Mouse (Mus musculus) embryonic facial prominence, embryonic 11.5 days (tissue): Measurements from ENCODE around the gene Map4k2. TPM values are rescaled to one million over a fixed set of nuclear protein-coding genes. Genes with fewer than 3 reads are reported as not detected.
"Not testable (repeated sequence)": the region's sequence is repeated elsewhere in the genome, so short reads cannot be mapped to it uniquely, and the experiment has no call there.

Experiments
- ATAC-seq: fragments of 200-750 bp; cut with Nextera tagmentation; replicated peaks from 2 replicates; pipeline ENCODE4 v1.8.0; 2017; ENCODE audit warnings: low read depth; ENCODE audit not compliant: insufficient number of reproducible peaks, low FRiP score, low TSS enrichment
- DNase-seq: peaks from one replicate; pipeline ENCODE4 v3.0.0-alpha.2; 2015; ENCODE audit warnings: low spot score
- H3K27ac ChIP-seq: fragments of 300-500 bp; sonication (generic); replicated peaks from 2 replicates; pipeline ENCODE4 v1.5.1; 2014; ENCODE audit warnings: mild to moderate bottlenecking, low read depth, low read length, control low read depth
- H3K27me3 ChIP-seq: fragments of 300-500 bp; sonication (generic); 2 replicates; pipeline ENCODE4 v1.6.1; 2014; ENCODE audit warnings: mild to moderate bottlenecking, low read length, moderate library complexity, mixed read lengths; ENCODE audit not compliant: control insufficient read depth, insufficient read depth
- H3K36me3 ChIP-seq: fragments of 300-500 bp; sonication (generic); replicated peaks from 2 replicates; pipeline ENCODE4 v1.6.1; 2014; ENCODE audit warnings: low read depth, mild to moderate bottlenecking, low read length, moderate library complexity, mixed read lengths; ENCODE audit not compliant: control insufficient read depth, insufficient read depth
- H3K4me1 ChIP-seq: fragments of 300-500 bp; sonication (generic); 2 replicates; pipeline ENCODE4 v1.6.1; 2014; ENCODE audit warnings: low read length, mixed read lengths; ENCODE audit not compliant: control insufficient read depth, insufficient read depth
- H3K4me2 ChIP-seq: fragments of 300-500 bp; sonication (generic); 2 replicates; pipeline ENCODE4 v1.6.1; 2014; ENCODE audit warnings: low read depth, mild to moderate bottlenecking, control low read depth, low read length, moderate library complexity
- H3K4me3 ChIP-seq: fragments of 300-500 bp; sonication (generic); 2 replicates; pipeline ENCODE4 v1.5.1; 2014; ENCODE audit warnings: low read depth, low read length, control low read depth
- H3K9ac ChIP-seq: fragments of 300-500 bp; sonication (generic); replicated peaks from 2 replicates; pipeline ENCODE4 v1.6.1; 2014; ENCODE audit warnings: mild to moderate bottlenecking, control low read depth, low read length
- H3K9me3 ChIP-seq: fragments of 300-500 bp; sonication (generic); replicated peaks from 2 replicates; pipeline ENCODE4 v1.6.1; 2016; ENCODE audit warnings: mild to moderate bottlenecking, low read length, inconsistent platforms, mixed read lengths; ENCODE audit not compliant: control insufficient read depth
- WGBS: fragments of 180-500 bp; shearing (Covaris S2); extraction: QIAGEN DNeasy Blood & Tissue Kit; methylation state at CpG from one replicate; pipeline ENCODE4 v1.1.7; 2014; 5-methylcytosine and 5-hydroxymethylcytosine counted together
- polyA plus RNA-seq: library from polyadenylated mRNA; unstranded; fragments of >200 nt; fragmentation: Nextera tagmentation; extraction: Ambion mirVana; gene quantifications from 2 replicates; pipeline ENCODE4 v1.2.1, GENCODE M21; 2014

Gene Map4k2
- polyA plus RNA-seq, 1 experiment from 2014 or later = 5.6 TPM

- no peaks in the 10 kb centered on the region for H3K9me3 ChIP-seq
- no peak overlapping the region for H3K9ac ChIP-seq
- H3K36me3 ChIP-seq = no peaks in the 10 kb centered on the region
- 80% methylated on average over 9 of the region's 9 CpGs for WGBS
- no peaks in the 10 kb centered on the region; the same call in 1 of the 2 replicates for H3K4me1 ChIP-seq
- H3K4me2 ChIP-seq = no peak overlapping the region
- no peak overlapping the region for H3K27ac ChIP-seq
- H3K27me3 ChIP-seq = no peaks in the 10 kb centered on the region
- DNase-seq (no peak), ATAC-seq (no peak)
- no peak overlapping the region for H3K4me3 ChIP-seq
Observed at GRCm38 (mm10) chr19:6307733-6308531, 33.0 kb upstream of the Map4k2 start.

- no peak for DNase-seq
- Histone ChIP-seq H3K36me3 (no peaks in the 10 kb centered on the region), H3K27me3 (no peaks in the 10 kb centered on the region), H3K4me3 (no peak overlapping the region), H3K9ac (no peak overlapping the region), H3K4me1 (no peaks in the 10 kb centered on the region; the same call in 1 of the 2 replicates), H3K9me3 (no peaks in the 10 kb centered on the region), H3K4me2 (no peak overlapping the region), H3K27ac (no peak overlapping the region)
- ATAC-seq = no peak
- 80% methylated on average over 5 of the region's 5 CpGs for WGBS
Observed at GRCm38 (mm10) chr19:6310181-6310580, 30.8 kb upstream of the Map4k2 start.

DNA sequence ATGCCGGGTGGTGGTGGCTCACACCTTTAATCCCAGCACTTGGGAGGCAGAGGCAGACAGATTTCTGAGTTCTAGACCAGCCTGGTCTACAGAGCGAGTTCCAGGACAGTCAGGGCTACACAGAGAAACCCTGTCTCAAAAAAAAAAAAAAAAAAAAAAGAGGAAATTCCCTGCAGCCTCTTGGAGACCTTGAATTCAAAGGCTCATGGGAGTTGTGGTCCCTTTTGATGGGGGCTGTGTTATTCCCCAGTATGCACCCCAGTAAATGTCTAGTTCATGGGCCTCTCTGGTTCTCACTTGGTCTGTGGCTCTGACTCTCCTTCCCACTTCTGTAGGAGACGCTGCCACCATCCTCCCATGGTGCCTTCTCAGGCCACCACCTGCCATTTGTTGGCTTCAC, 29.2 kb upstream of the Map4k2 start:
- ATAC-seq, DNase-seq, H3K27ac ChIP-seq, H3K4me1 ChIP-seq, H3K4me2 ChIP-seq, H3K27me3 ChIP-seq, H3K9me3 ChIP-seq, H3K36me3 ChIP-seq, H3K9ac ChIP-seq, H3K4me3 ChIP-seq: not testable (repeated sequence)
- WGBS = 83% methylated on average over 3 of the region's 3 CpGs

DNA sequence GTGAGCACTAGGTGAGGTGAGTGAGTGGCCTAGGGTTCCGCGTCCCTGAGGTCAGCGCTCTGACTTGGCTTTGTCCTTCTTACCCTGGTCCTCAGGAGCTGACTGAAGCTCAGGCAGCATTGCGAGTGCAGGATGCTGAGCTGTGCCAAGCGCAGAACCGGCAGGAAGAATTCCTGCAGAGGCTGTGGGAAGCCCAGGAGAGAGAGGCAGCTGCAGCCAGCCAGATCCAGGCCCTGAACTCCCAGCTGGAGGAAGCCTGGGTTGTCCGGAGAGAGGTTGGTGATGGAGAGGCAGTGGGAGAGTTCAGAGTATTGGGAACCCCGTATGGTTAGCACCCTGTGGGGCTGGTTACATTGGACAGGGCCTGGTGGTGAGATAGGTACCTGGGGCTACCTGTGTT, 27.1 kb upstream of the Map4k2 start:
- Histone ChIP-seq H3K27ac (no peak overlapping the region), H3K36me3 (no peaks in the 10 kb centered on the region), H3K27me3 (no peaks in the 10 kb centered on the region), H3K4me3 (no peak overlapping the region), H3K4me2 (no peak overlapping the region), H3K9ac (no peak overlapping the region), H3K4me1 (no peaks in the 10 kb centered on the region), H3K9me3 (no peaks in the 10 kb centered on the region)
- DNase-seq (no peak), ATAC-seq (no peak)
- WGBS = 90% methylated on average over 8 of the region's 8 CpGs

DNA sequence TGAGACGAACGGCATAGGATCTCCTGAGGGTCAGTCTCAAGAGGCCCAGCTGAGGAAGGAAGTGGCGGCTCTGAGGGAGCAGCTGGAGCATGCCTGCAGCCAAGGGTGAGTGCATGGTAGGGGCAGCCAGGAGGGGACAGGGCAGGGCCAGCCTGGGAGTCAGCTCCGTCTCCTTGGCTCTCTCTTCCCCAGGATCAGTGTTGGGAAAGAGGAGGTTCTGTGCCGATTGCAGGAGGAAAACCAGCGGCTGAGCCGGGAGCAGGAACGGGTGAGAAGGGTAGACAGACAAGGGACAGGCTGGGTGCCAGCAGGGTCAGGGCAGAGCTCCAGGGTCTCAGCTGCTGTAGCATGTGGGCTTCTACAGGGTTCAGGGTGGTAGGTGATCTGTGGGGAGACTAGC, 26.4 kb upstream of the Map4k2 start:
- no peaks in the 10 kb centered on the region for H3K9me3 ChIP-seq
- DNase-seq = no peak
- no peaks in the 10 kb centered on the region for H3K27me3 ChIP-seq
- ATAC-seq = no peak
- no peak overlapping the region for H3K9ac ChIP-seq
- H3K27ac ChIP-seq = no peak overlapping the region
- no peak overlapping the region for H3K4me3 ChIP-seq
- no peak overlapping the region for H3K4me2 ChIP-seq
- H3K4me1 ChIP-seq = no peaks in the 10 kb centered on the region
- H3K36me3 ChIP-seq = no peaks in the 10 kb centered on the region
- WGBS = 82% methylated on average over 8 of the region's 8 CpGs

DNA sequence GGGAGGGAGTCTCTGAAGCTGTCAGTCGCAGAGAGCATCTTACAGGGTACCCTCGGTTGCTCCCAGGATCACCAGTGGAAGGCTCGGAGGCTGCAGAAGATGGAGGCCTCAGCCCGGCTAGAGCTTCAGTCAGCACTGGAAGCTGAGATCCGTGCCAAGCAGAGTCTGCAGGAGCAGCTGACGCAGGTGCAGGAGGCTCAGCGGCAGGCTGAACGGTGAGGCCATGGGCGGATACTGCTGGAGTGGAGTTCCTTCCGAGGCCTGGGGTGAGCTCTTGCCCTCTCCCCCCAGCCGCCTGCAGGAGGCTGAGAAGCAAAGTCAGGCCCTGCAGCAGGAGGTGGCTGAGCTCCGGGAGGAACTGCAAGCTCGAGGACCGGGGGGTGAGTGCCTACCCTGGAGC, 25.4 kb upstream of the Map4k2 start:
- no peaks in the 10 kb centered on the region for H3K4me1 ChIP-seq
- no peak overlapping the region for H3K4me3 ChIP-seq
- no peak overlapping the region for H3K27ac ChIP-seq
- no peaks in the 10 kb centered on the region for H3K9me3 ChIP-seq
- H3K4me2 ChIP-seq = no peak overlapping the region
- no peaks in the 10 kb centered on the region for H3K27me3 ChIP-seq
- DNase-seq = no peak
- no peaks in the 10 kb centered on the region for H3K36me3 ChIP-seq
- ATAC-seq = no peak
- H3K9ac ChIP-seq = no peak overlapping the region
- WGBS = 71% methylated on average over 14 of the region's 14 CpGs

- Histone ChIP-seq H3K36me3 (no peaks in the 10 kb centered on the region), H3K4me2 (no peak overlapping the region), H3K4me1 (no peaks in the 10 kb centered on the region), H3K9me3 (no peaks in the 10 kb centered on the region), H3K27ac (no peak overlapping the region), H3K9ac (no peak overlapping the region), H3K27me3 (no peaks in the 10 kb centered on the region), H3K4me3 (no peak overlapping the region)
- 87% methylated on average over 12 of the region's 12 CpGs for WGBS
- DNase-seq (no peak), ATAC-seq (no peak)
Observed at GRCm38 (mm10) chr19:6318145-6318544, 22.8 kb upstream of the Map4k2 start.

DNA sequence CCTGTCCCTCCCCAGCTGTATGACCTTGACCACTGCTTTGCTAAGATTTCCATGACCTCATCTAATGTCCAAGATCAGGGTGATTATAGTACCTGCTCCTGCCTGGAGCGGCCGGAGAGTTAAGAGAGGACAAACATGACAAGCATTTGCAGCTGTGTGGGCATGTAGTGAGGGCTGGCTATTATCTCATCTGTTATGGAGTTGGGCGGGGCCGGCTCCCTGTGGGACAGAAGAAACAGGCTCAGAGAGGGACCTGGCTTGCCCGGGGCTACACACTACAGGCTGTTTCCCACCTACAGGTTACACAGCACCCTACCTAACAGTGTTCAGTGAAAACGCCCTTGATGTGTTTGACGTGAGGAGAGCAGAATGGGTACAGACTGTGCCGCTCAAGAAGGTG, 19.6 kb upstream of the Map4k2 start:
- Histone ChIP-seq H3K9ac (no peak overlapping the region), H3K4me2 (no peak overlapping the region), H3K36me3 (no peaks in the 10 kb centered on the region), H3K27ac (no peak overlapping the region), H3K27me3 (no peaks in the 10 kb centered on the region), H3K4me1 (no peaks in the 10 kb centered on the region), H3K4me3 (no peak overlapping the region), H3K9me3 (no peaks in the 10 kb centered on the region)
- no peak for DNase-seq
- no peak for ATAC-seq
- WGBS = 85% methylated on average over 8 of the region's 8 CpGs
